Mouse (Mus musculus): ENCODE measurements at regions not wholly inside any gene's neighbourhood (a gene's known extent, or its start where the extent isn't known, plus 50 kb on each side); places are given as distances from the start of the nearest gene placed in this dataset.
A peak's percentile ranks its signal among the peaks of the same experiment; 100 is the strongest.

GRCm38 (mm10) chr4:54812740-54813634 lies 131.9 kb upstream of the Zfp462 start:
- no peak for DNase-seq (ENCODE audit: low read depth)

- DNase-seq (ENCODE audit: low read depth): peak; percentile 47
Measured at GRCm38 (mm10) chr4:54837326-54837725, 107.5 kb upstream of the Zfp462 start.

- no peak for DNase-seq (ENCODE audit: low read depth)
Measured at GRCm38 (mm10) chr4:54838111-54838510, 106.7 kb upstream of the Zfp462 start.

- DNase-seq (ENCODE audit: low read depth): no peak
Measured at GRCm38 (mm10) chr4:54838794-54839193, 106.1 kb upstream of the Zfp462 start.

GRCm38 (mm10) chr4:54852991-54853925 lies 91.6 kb upstream of the Zfp462 start:
- peak; percentile 67 for DNase-seq (ENCODE audit: low read depth)

- DNase-seq (ENCODE audit: low read depth): no peak
Measured at GRCm38 (mm10) chr4:54858604-54859003, 86.2 kb upstream of the Zfp462 start.

- no peak for DNase-seq (ENCODE audit: low read depth)
Measured at GRCm38 (mm10) chr4:54866062-54866461, 78.8 kb upstream of the Zfp462 start.

- no peak for DNase-seq (ENCODE audit: low read depth)
Measured at GRCm38 (mm10) chr4:54874136-54874827, 70.6 kb upstream of the Zfp462 start.

- DNase-seq (ENCODE audit: low read depth): no peak
Measured at GRCm38 (mm10) chr4:54875506-54875905, 69.3 kb upstream of the Zfp462 start.

GRCm38 (mm10) chr4:54877361-54877760 lies 67.5 kb upstream of the Zfp462 start:
- DNase-seq (ENCODE audit: low read depth): peak; percentile 37

GRCm38 (mm10) chr4:54878531-54878930 lies 66.3 kb upstream of the Zfp462 start:
- DNase-seq (ENCODE audit: low read depth): no peak

- no peak for DNase-seq (ENCODE audit: low read depth)
Measured at GRCm38 (mm10) chr4:54893288-54893687, 51.6 kb upstream of the Zfp462 start.

Data from fibroblast of lung, adult 2 months (primary cell).